Mouse (Mus musculus) right cerebral cortex, postnatal 14 days (tissue): ENCODE data around the gene Hmg20b.

Source experiments
- DNase-seq: peaks from one replicate; pipeline ENCODE4 v3.0.0; 2022

Hmg20b gene

GRCm38 (mm10) chr10:81377793-81378552, 27.7 kb upstream of the Hmg20b start, which contains the start of gene Fzr1:
Gene Fzr1, minus strand, starts transcription at chr10:81378516.
- DNase-seq, result no peak

- DNase-seq, result no peak
Measured at GRCm38 (mm10) chr10:81377362-81377664, 27.0 kb upstream of the Hmg20b start.

DNA sequence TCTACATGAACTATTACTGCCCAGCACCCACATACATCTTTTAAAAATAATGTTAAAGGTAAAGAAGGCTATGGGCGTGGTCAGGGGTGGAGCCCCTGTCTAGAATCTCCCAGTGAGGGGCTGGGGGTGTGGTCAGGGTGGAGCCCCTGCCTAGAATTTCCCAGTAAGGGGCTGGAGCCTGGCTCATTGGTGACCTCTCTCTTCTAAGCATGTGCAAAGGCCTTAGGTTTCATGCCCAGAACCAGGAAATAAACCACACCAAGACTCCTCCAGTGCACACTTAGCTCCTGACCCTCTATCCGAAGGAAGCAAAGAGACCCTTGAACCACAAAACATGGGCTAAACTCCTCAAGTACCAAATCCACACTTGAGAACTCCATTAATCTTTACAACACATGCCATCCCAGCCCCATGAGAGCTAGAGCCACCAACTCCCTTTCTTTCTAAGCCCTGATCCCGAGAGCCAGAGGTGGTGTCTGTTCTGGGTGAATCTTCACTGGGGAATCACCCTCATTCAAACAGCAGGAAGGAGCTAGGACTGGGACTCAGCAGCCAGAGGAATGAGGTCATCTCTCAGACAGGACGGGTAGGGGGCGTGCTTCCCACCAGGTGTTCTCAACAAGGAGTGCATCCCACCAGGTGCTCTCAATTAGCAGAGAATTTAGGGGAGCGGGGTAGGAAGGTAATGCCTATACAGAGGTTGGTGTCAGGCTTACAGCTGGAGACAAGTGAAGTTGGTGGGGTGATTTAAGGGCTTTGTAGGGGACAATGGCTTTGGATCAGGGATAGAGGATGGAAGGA, 26.5 kb upstream of the Hmg20b start:
- DNase-seq, result no peak

GRCm38 (mm10) chr10:81375322-81375721, 25.0 kb upstream of the Hmg20b start:
- DNase-seq, result no peak

DNA sequence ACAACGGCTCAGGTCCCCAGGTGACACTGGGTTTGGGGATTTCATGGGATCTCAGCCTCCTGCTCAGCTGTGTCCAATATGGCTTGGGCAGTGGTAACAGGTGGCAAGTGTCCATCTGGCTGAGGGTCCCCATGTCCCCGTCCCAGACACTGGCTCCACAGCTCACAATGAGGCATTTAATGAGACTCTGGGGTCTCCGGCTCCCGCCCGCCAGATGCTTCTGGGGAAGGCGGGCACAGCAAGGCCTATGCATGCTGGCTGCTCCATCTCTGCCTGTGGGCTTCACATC, 16.9 kb upstream of the Hmg20b start:
- DNase-seq, result no peak

DNA sequence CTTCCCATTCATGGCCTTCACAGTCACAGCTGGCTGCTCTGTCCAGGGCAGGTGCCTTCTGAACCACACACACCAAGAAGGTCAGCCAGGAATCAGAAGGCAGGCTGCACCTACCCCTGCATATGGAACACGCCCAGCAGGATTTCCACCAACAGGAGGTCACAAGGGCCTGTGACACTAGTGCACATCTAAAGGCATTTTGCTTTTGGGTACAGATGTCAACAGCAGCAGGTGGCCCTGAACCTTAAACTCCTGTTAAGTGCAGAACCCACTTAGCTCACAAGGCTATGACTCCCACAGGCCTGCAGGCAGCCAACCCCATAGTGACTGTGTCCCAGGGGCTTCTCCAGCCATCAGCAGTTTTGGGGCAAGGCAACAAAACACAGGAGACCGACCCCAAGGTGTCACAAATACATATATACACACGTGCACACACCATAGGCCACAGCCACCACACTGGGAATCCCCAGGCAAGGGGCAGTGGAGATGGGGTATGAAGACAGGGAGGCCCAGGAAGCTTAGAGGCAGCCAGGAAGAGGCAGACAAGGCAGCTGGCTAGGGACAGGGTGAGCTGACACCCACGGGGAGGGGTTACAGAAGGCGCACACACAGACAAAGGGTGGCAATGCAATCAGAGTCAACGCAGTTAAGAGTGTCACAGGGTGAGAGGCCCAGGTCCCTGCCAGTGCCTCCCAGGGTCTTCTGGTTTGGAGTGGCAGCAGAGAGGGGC, 16.4 kb upstream of the Hmg20b start:
- no peak for DNase-seq

GRCm38 (mm10) chr10:81365672-81366476, 15.6 kb upstream of the Hmg20b start, which contains the start of gene 4930404N11Rik:
Gene 4930404N11Rik, minus strand, starts transcription at chr10:81365816.
- DNase-seq, result no peak

GRCm38 (mm10) chr10:81365073-81365472, 14.8 kb upstream of the Hmg20b start:
- no peak for DNase-seq

- no peak for DNase-seq
Measured at GRCm38 (mm10) chr10:81364666-81365065, 14.4 kb upstream of the Hmg20b start.

DNA sequence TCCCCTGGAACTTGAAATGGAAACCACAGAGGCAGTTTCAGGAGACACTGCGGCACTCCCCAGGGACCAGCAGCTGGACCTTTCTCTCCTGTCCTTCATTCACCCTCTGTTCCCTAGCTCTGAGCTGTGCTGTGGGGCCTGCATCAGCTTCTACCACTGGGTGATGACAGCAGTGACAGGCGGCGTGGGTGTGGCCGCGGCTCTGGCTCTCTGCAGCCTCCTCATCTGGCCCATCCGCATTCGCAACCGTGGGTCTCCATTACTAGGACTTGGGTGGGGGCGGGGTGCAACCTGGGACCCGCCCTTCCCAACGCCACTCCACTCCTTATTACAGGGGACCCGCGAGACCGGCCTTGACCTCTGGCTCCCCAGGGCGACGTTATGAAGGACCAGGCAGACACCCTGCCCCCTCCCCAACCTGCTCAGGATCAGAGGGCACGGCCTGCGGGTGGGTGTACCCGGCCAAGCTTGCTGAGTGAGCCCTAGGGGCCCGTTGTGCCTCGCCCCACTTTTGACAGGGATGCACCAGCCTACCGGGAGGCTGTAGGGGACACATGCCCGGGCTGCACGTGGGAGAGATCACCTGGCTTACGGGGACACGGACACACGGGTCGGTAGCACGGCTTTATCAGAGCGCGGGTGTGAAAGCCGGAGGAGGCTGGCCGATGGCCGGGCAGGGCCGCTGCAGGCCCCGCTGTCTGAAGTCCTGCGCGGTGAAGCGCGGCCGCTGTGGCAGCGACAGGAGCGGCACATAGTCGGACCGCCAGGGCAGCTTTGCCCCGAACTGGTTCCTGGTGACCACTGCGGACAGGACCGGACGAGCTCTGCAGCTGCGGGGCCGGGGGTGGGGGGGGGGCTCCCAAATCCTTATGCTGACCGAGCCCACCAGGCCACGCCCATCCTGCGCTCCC, 13.4 kb upstream of the Hmg20b start:
- no peak for DNase-seq

DNA sequence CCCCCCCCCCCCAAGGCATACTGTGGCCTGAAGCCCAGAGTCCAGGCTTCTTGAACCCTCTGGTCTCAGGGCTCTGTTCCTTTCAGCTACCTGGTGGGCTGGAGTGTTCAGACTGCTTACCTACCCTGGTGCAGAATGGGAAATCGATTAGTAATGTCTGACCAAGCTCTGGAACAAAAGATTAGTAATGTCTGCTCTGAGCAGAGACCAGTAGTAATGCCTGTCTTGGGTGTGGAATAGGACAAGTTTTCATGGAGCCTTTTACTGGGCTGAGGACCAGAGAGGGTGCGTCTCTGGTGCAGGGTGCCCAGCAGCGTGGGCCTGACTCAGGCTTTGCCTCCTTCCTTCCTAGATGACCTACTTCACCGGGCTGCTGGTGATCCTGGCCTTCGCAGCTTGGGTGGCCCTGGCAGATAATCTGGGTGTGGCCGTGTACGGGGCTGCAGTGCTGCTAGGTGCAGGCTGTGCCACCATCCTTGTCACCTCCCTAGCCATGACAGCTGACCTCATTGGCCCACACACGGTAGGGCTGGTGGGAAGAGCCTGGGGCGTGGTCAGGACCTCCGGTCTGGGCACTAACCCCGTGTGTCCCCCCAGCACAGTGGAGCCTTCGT, 12.2 kb upstream of the Hmg20b start:
- no peak for DNase-seq

DNA sequence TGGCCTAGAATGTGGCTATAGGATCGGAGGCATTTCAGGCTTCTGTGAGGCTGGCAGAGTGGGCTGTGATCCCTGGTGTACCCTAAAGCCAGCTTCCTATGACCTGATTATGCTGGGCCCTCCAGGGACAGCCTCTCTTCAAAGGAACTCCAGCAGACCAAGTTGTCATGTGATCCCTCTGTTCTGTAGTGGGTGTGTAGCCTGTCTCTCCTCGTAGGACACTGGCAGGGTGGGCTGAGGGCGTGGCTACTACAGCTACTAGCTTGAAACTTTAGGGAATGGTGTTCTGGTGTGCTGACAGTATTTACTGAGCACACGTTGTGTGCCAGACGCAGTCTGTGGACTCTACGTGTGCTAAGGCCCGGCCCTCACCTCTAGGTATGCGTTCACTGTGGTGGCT, 10.4 kb upstream of the Hmg20b start:
- DNase-seq, result no peak

- no peak for DNase-seq
Measured at GRCm38 (mm10) chr10:81358841-81359240, 8.6 kb upstream of the Hmg20b start.

GRCm38 (mm10) chr10:81358209-81358608, 7.9 kb upstream of the Hmg20b start:
- no peak for DNase-seq

GRCm38 (mm10) chr10:81356991-81357844, 6.9 kb upstream of the Hmg20b start, which contains the start of gene Mfsd12:
Gene Mfsd12, plus strand, starts transcription at chr10:81357491.
- peak; percentile 95 for DNase-seq

GRCm38 (mm10) chr10:81356352-81356990, 6.2 kb upstream of the Hmg20b start:
- no peak for DNase-seq

- no peak for DNase-seq
Measured at GRCm38 (mm10) chr10:81355533-81355932, 5.3 kb upstream of the Hmg20b start.

- DNase-seq, result no peak
Measured at GRCm38 (mm10) chr10:81354738-81355477, 4.6 kb upstream of the Hmg20b start.

GRCm38 (mm10) chr10:81351678-81352291, 1.5 kb upstream of the Hmg20b start:
- no peak for DNase-seq
